Mouse (Mus musculus) E14TG2a.4 (cell line): Measurements from ENCODE around the gene Wdr73.

ENCODE experiments used
- CTCF ChIP-seq: conservative IDR thresholded peaks from 2 replicates; pipeline ENCODE4 v1.5.1; 2014; ENCODE audit warnings: low read length
- NANOG ChIP-seq: IDR thresholded peaks from 2 replicates; pipeline ENCODE4 v1.6.1; 2014; ENCODE audit warnings: borderline replicate concordance, low read length, mixed read lengths

DNA sequence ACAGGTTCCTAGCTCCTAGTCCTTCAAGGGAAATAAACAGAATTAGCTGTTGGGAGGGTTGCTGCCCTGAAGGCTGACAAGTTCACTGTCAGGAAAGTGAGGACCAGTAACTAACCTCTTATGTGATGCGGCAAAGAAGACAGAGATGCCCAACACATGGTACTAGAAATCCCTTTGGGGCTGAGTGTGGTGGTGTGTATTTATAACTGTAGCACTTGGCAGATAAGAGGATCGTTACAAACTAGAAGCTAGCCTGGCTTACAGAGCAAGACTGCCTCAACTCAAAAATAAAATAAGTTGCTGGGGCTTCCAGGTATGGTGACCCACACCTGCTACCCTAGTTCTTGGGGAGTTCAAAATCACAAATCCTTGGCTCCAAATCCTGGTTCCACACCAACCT, 51.8 kb downstream of the Wdr73 start:
- no peak for TF ChIP-seq CTCF
- TF ChIP-seq NANOG, result no peak
